Mouse (Mus musculus): ENCODE results near the gene Neurl3. TPM values are rescaled to one million over a fixed set of nuclear protein-coding genes. Genes with fewer than 3 reads are reported as not detected.

Gene Neurl3
- 3.7 and 4.7 TPM in 2 replicates for polyA plus RNA-seq (2015; fragmentation: Nextera tagmentation; extraction: Ambion mirVana)

DNA sequence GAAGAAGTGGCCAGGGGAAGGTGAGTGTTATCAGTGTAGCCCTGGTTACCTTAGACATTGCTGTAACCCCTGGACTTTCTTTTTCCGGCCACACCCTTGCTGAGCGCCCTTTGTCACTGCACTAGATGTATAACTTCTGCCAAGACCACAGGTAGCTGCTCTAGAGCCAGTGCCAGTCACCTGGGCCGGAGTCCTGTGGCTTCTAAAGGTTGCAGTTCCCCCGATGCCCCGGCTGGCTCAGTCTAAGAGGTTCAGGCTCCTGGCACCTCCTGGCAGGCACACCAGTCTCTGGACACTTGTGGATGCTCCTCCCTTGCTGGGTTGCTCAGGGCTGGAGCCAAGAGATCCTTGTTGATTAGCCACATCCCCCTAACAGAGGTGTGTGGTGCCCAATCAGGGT lies at the start of gene Neurl3:
Gene Neurl3 (minus strand): TSS at position 225 of the 400 bp plus-strand sequence.
- H3K36me3 ChIP-seq, result no peaks in the 10 kb centered on the region
- peak within 1 kb of the TSS; percentile 64 for H3K27ac ChIP-seq (replicated peaks)
- 82% methylated on average over 5 of the region's 5 CpGs for WGBS
- H3K4me3 ChIP-seq, result peak within 1 kb of the TSS; percentile 16; the same call in 1 of the 2 replicates
- H3K4me2 ChIP-seq, result peak within 1 kb of the TSS; percentile 56
- H3K9ac ChIP-seq, result peak within 1 kb of the TSS; percentile 63
- peaks cover 43% of the 10 kb centered on the region for H3K4me1 ChIP-seq
- no peaks in the 10 kb centered on the region for H3K9me3 ChIP-seq
- peaks cover 8% of the 10 kb centered on the region for H3K27me3 ChIP-seq (replicated peaks)
- no peak for ATAC-seq (ENCODE audit: extremely low read depth, insufficient number of reproducible peaks, low FRiP score, low TSS enrichment)

DNA sequence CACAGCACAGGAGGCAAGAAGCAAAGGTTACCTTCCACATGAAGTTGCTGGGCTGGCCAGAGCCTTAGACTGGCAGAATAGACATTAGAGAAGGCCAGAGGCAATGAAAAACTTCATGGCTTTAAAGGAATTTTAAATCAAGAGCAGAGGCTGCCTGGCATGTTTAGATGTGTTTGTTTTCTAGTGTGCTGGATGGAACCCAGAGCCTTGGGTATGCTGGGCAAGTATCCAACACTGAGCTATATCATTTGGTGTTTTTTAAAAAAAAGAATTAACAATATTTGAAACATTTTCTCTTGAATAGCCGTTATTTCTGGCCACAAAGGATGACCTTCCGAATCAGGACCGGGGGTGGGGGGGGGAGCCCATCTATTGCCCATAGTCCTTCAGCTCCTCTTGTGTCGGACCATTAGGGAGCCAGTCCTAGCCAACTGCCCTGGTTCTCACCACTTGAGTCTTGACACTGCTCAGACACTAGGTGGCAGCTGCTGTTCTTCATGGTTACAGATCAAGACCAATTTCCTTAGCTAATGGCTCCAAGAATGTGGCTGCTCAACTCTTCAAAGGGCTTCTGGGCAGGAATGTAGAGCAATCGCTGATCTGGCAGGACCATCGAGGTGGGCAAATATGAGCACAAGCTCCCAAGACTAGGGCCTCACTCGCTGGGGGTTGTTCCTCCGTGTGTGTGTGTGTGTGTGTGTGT lies 49.4 kb upstream of the Neurl3 start:
- no peak overlapping the region for H3K9ac ChIP-seq
- H3K36me3 ChIP-seq, result peaks cover 44% of the 10 kb centered on the region
- H3K9me3 ChIP-seq, result no peaks in the 10 kb centered on the region
- 36% methylated on average over 8 of the region's 8 CpGs for WGBS
- no peak overlapping the region for H3K4me3 ChIP-seq
- no peak for ATAC-seq (ENCODE audit: extremely low read depth, insufficient number of reproducible peaks, low FRiP score, low TSS enrichment)
- no peaks in the 10 kb centered on the region for H3K27me3 ChIP-seq (replicated peaks)
- H3K4me2 ChIP-seq, result no peak overlapping the region
- peaks cover 22% of the 10 kb centered on the region for H3K4me1 ChIP-seq
- no peak overlapping the region for H3K27ac ChIP-seq (replicated peaks)

DNA sequence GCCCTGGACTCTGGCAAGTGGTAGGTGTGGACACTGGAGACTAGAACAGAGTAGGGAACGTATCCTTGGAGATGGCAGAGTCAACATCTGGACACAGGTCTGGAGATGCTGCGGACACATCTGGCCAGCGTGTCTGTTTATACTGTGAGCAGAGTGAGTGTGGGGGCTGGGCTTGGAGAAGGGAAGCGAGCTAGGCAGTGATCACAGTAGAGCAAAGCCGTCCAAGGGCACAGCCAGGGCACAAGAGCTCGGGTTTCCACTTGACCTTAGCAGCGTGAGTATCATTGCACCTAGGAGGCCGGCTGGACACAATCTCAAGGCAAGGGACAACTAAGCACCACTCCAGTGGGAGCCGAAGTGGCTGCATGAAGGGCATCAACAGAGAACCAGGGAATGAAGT lies 48.6 kb upstream of the Neurl3 start:
- H3K27me3 ChIP-seq (replicated peaks), result no peaks in the 10 kb centered on the region
- peaks cover 51% of the 10 kb centered on the region for H3K36me3 ChIP-seq
- no peaks in the 10 kb centered on the region for H3K9me3 ChIP-seq
- H3K4me2 ChIP-seq, result no peak overlapping the region
- no peak overlapping the region for H3K9ac ChIP-seq
- H3K27ac ChIP-seq (replicated peaks), result no peak overlapping the region
- H3K4me3 ChIP-seq, result no peak overlapping the region
- H3K4me1 ChIP-seq, result peaks cover 17% of the 10 kb centered on the region
- no peak for ATAC-seq (ENCODE audit: extremely low read depth, insufficient number of reproducible peaks, low FRiP score, low TSS enrichment)
- 50% methylated on average over 9 of the region's 9 CpGs for WGBS

DNA sequence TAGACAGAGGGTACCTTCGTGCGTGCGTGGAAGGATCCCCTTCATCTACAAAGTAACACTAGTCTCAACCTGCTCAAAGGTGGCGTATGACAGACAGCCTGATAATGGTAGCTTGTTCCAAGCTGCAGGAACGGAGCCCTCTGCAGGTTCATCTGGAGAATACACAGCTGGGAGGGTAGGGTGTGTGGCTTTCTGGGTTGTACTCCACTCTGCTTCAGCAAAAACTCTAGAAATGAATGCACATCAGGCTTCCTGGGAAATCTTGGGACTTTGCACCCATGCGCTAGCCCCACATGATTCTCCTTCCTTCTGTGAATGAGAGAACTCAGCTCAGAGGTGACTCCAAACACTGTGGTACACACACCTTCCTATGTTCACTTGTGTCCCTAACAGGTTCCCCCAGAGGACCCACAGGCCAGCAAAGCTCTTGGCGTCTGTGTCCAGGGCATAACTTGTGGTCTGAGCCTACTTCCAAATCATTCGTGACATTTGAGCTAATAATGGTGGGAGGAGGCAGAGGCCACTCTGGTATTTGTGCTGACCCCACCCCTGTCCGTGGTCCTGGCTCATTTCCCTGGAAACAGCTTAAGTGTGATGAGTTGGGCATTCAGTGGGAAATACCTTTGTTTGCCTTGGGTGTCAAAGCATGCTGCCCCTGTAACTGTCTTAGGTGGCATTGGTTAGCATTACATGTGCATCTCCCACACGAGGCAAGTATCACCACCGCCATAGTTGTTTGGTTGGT lies 47.5 kb upstream of the Neurl3 start:
- H3K4me3 ChIP-seq, result no peak overlapping the region
- H3K9me3 ChIP-seq, result no peaks in the 10 kb centered on the region
- no peaks in the 10 kb centered on the region for H3K27me3 ChIP-seq (replicated peaks)
- H3K4me1 ChIP-seq, result peaks cover 17% of the 10 kb centered on the region
- H3K27ac ChIP-seq (replicated peaks), result no peak overlapping the region
- H3K9ac ChIP-seq, result no peak overlapping the region
- H3K36me3 ChIP-seq, result peaks cover 51% of the 10 kb centered on the region
- no peak overlapping the region for H3K4me2 ChIP-seq
- ATAC-seq (ENCODE audit: extremely low read depth, insufficient number of reproducible peaks, low FRiP score, low TSS enrichment), result no peak
- 69% methylated on average over 11 of the region's 11 CpGs for WGBS

DNA sequence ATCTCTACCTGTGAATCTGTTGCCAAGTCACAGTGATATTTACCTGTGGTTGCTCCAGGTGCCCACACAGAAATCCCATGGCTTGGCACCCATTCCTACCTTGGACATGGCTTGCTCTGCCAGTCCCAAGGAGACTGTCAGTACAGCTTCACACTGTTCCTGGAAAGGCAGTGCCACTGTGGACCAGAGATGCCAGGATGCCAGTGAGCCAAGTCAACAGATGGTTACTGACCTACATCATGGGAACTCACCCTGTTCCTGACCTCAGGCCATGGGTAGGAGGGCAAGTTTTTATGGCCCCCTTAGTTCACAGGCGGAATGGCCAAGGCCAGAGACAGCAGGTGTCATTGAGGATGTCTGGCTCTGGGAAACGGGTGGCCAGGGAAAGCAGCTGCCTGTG lies 46.7 kb upstream of the Neurl3 start:
- Histone ChIP-seq H3K9ac (no peak overlapping the region), H3K4me1 (peaks cover 17% of the 10 kb centered on the region), H3K4me3 (no peak overlapping the region), H3K4me2 (no peak overlapping the region), H3K36me3 (peaks cover 56% of the 10 kb centered on the region), H3K9me3 (no peaks in the 10 kb centered on the region), H3K27ac (replicated peaks) (no peak overlapping the region), H3K27me3 (replicated peaks) (no peaks in the 10 kb centered on the region)
- WGBS, result 76% methylated on average over 2 of the region's 2 CpGs
- no peak for ATAC-seq (ENCODE audit: extremely low read depth, insufficient number of reproducible peaks, low FRiP score, low TSS enrichment)

DNA sequence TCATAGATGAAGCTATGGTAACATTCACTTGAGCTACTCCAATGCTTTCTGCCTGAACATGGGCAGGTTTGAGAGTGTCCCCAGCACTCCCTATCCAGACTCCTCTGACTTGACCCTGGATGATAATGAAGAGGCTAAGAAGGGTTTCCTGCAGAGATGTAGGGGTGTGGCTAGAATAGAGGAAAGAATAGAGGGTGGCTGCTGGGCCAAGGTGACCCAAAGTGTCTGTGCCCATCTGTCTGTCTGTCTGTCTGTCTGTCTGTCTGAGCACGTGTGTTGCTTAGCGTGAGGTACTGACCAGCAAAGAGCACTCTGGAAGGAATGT lies 41.3 kb upstream of the Neurl3 start:
- H3K27me3 ChIP-seq (replicated peaks), result no peaks in the 10 kb centered on the region
- no peak overlapping the region for H3K4me3 ChIP-seq
- peaks cover 58% of the 10 kb centered on the region for H3K36me3 ChIP-seq
- no peaks in the 10 kb centered on the region for H3K4me1 ChIP-seq
- H3K4me2 ChIP-seq, result no peak overlapping the region
- no peak overlapping the region for H3K27ac ChIP-seq (replicated peaks)
- H3K9ac ChIP-seq, result no peak overlapping the region
- H3K9me3 ChIP-seq, result no peaks in the 10 kb centered on the region
- WGBS, result 84% methylated on average over 2 of the region's 2 CpGs
- no peak for ATAC-seq (ENCODE audit: extremely low read depth, insufficient number of reproducible peaks, low FRiP score, low TSS enrichment)

DNA sequence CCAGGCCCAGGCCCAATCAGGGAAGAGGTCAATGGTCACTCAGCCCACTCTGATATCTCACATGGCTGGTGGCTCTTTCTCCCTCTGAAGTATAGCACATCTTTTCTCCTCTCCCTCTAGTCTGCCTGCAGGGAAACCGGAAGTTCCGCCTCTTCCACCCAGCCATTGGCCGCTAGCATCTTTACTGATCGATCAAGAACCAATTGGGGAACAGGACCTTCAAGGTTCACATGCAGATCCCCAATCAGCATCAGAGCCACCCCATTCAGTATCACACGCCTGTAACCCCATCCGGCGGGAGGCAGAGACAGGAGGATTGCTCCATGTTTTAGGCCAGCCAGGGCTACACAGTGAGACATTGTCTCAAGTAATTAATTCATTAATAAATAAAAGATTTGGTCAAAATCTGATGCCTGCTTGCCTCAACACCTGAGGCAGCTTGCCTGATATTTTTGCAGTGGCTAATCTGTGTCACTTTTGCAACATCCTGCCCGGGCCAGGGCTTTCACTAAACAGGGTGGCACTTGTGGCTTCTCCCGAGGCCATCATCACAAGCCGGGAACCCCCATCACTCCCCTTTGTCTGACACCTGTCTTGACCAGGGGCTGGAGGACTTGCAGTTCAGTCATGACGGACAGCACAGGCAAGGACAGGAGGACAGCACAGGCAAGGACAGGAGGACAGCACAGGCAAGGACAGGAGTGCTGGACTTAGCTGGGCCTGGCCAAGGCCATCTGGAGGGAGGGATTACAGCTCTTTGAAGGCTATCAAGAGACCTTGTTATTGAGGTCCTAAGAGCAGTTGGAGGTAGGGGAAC lies 40.7 kb upstream of the Neurl3 start:
- H3K4me3 ChIP-seq, result no peak overlapping the region
- no peak overlapping the region for H3K4me2 ChIP-seq
- H3K36me3 ChIP-seq, result peaks cover 52% of the 10 kb centered on the region
- 80% methylated on average over 11 of the region's 11 CpGs for whole genome bisulfite sequencing
- H3K4me1 ChIP-seq, result 0 out of 2 replicates have a peak, but pooled peaks cover 1% of the 10 kb centered on the region
- H3K9me3 ChIP-seq, result no peaks in the 10 kb centered on the region
- no peak overlapping the region for H3K9ac ChIP-seq
- no peaks in the 10 kb centered on the region for H3K27me3 ChIP-seq (replicated peaks)
- H3K27ac ChIP-seq (replicated peaks), result no peak overlapping the region
- no peak for ATAC-seq (ENCODE audit: extremely low read depth, insufficient number of reproducible peaks, low FRiP score, low TSS enrichment)

DNA sequence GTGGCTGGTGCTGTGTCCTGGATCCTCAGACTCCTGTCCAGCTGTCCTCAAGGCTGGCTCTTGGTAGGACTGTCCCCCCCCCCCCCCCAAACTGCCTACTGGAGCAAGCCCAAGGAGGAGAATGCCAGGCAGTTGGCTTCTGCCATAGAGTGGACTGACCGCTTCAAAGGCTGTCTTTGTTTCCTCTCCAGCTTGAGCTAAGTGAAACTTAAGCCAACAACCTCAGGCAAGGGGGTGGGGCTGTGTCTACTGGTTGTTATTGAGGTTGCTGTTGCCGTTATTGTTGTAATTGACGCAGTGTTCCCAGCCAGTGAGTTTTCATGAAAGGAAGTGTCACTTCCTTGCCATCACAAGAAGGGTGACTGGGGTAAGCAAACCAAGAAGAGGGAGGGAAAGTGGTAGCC lies 35.0 kb upstream of the Neurl3 start:
- H3K4me3 ChIP-seq, result peak overlapping the region; percentile 76
- H3K36me3 ChIP-seq, result peaks cover 10% of the 10 kb centered on the region; the same call in 1 of the 2 replicates
- peak overlapping the region; percentile 87 for H3K4me2 ChIP-seq
- H3K9me3 ChIP-seq, result no peaks in the 10 kb centered on the region
- 47% methylated on average over 3 of the region's 3 CpGs for WGBS
- H3K27ac ChIP-seq (replicated peaks), result no peak overlapping the region
- no peak for ATAC-seq (ENCODE audit: extremely low read depth, insufficient number of reproducible peaks, low FRiP score, low TSS enrichment)
- peak overlapping the region; percentile 90 for H3K9ac ChIP-seq
- H3K27me3 ChIP-seq (replicated peaks), result no peaks in the 10 kb centered on the region
- peaks cover 29% of the 10 kb centered on the region for H3K4me1 ChIP-seq

DNA sequence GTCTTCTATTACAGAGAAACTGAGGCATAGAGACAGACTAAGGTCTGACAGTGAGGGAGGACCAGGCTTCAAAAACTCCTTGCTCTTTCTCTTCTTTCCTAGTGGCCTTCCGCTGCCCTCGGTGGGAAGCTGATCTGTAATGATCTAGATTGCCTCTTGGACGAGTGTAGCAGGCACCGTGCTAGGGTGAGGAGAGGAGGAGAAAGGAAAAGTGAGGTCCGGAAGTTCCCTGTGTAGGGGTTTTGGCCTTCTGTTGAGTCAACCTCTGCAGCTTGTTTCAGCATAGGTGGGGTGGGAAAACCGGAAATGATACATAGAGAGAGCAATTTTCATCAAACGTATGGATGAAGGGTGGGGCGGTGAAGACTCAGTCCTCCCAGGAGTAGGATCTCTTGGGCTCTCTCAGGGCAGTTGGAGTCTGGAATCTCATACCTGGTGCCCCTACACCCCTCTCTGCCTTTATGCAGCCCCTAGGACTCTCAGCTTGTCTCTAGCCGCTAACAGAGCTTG lies 34.5 kb upstream of the Neurl3 start:
- ATAC-seq (ENCODE audit: extremely low read depth, insufficient number of reproducible peaks, low FRiP score, low TSS enrichment), result no peak

DNA sequence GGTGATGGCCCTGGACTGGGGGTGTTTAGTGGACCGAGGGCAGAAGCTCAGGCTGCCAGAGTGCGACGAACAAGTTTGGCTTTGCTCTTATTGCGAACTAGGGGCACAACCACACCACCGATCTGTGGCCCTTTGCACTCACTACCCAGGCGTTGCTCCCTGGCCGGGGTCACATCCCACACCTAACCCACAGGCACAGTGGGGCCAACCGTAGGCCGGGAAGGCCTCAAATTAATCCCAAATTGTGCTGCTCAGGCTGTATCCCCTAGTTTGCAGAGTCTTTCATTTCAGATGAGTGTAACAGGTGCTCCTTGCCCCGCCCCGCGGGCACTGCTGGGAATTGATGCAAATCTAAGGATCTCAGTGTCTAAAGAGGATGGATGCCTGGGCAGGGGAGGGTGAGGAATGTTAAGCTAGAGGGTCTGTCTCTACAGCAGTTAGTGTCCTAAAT lies 34.0 kb upstream of the Neurl3 start:
- ATAC-seq (ENCODE audit: extremely low read depth, insufficient number of reproducible peaks, low FRiP score, low TSS enrichment), result no peak
- 6% methylated on average over 12 of the region's 12 CpGs for WGBS
- peaks cover 35% of the 10 kb centered on the region for H3K4me1 ChIP-seq
- peak overlapping the region; percentile 89; the same call in 1 of the 2 replicates for H3K27ac ChIP-seq (replicated peaks)
- peak overlapping the region; percentile 76 for H3K4me3 ChIP-seq
- peak overlapping the region; percentile 87 for H3K4me2 ChIP-seq
- H3K36me3 ChIP-seq, result peaks cover 5% of the 10 kb centered on the region; the same call in 1 of the 2 replicates
- no peaks in the 10 kb centered on the region for H3K9me3 ChIP-seq
- no peaks in the 10 kb centered on the region for H3K27me3 ChIP-seq (replicated peaks)
- H3K9ac ChIP-seq, result peak overlapping the region; percentile 90

More for the DNA sequence above, 34.5 kb upstream of the Neurl3 start:
- 52% methylated on average over 9 of the region's 9 CpGs for WGBS
- peak overlapping the region; percentile 76 for H3K4me3 ChIP-seq
- no peaks in the 10 kb centered on the region for H3K9me3 ChIP-seq
- H3K36me3 ChIP-seq, result peaks cover 5% of the 10 kb centered on the region; the same call in 1 of the 2 replicates
- H3K9ac ChIP-seq, result peak overlapping the region; percentile 90
- peaks cover 32% of the 10 kb centered on the region for H3K4me1 ChIP-seq
- peak overlapping the region; percentile 87 for H3K4me2 ChIP-seq
- H3K27ac ChIP-seq (replicated peaks), result no peak overlapping the region
- H3K27me3 ChIP-seq (replicated peaks), result no peaks in the 10 kb centered on the region

Measured in heart, embryonic 13.5 days (tissue).